In the genomic region with DNA sequence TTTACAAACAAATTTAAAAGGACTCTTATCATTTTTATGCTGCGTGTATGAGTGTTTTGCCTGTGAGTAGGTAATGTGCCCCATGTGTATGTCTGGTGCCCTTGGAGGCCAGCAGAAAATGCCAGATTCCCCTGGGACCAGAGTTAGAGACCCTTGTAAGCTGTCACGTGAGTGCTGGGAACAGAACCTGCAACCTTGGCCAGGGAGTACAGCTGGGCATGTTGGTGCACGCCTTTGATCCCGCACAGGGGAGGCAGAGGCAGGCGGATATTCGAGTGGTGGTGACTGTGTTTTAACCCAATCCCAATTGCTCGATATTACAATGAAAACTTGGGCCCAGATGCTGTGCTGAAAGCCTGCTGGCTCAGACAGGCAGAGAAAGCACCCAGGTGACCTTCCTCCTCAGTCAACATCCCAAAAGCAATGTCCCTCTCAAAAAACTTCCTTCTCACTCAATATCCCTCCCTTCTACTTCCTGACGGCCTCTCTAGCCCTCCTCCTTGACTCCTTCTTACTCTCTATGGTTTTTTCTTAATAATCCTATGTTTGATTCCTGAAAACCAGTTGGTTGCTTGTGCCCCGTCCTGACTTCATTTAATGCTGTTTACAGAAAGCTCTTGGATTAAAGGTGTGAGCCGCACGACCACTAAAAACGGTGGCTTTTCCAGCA, we compare ENCODE assay signal across 1 mouse cellular context.
TF ChIP-seq lines count a peak whose summit lies in the region.

No protein-coding gene starts in this region.

TF ChIP-seq in CH12.LX, 34 proteins besides CTCF, POLR2A, EP300 and RAD21:
- TF ChIP-seq ZNF384 (IDR thresholded peaks at IDR 0.05; ENCODE audit: low read depth, low read length), result no peak
- TF ChIP-seq USF2 (conservative IDR thresholded peaks at IDR 0.05; ENCODE audit: low read depth, low read length), result no peak
- TF ChIP-seq BHLHE40 (IDR thresholded peaks at IDR 0.05; ENCODE audit: low read depth, low read length), result 0 out of 2 replicates have a peak, but pooled peaks have one; percentile 17
- no peak for TF ChIP-seq USF1 (IDR thresholded peaks at IDR 0.05; ENCODE audit: low read depth, low read length)
- TF ChIP-seq HCFC1 (IDR thresholded peaks at IDR 0.05; ENCODE audit: low read depth, low read length), result no peak
- TF ChIP-seq E2F4 (IDR thresholded peaks at IDR 0.05; ENCODE audit: insufficient replicate concordance, low read depth, low read length), result no peak
